Mouse (Mus musculus) mammary gland, adult 2 months (tissue): Measurements from ENCODE around the gene Fam198a. TPM values are rescaled to one million over a fixed set of nuclear protein-coding genes. Genes with fewer than 3 reads are reported as not detected.

Experiments used
- polyA plus RNA-seq: library from polyadenylated mRNA; depleted of rRNA; stranded (reverse); fragments of >200 nt; gene quantifications from 2 replicates; pipeline ENCODE4 v1.2.3, GENCODE M21; 2012; ENCODE audit warnings: low replicate concordance; rRNA removed

Gene Fam198a
- 2.4 and 3.1 TPM in 2 replicates for polyA plus RNA-seq

DNA sequence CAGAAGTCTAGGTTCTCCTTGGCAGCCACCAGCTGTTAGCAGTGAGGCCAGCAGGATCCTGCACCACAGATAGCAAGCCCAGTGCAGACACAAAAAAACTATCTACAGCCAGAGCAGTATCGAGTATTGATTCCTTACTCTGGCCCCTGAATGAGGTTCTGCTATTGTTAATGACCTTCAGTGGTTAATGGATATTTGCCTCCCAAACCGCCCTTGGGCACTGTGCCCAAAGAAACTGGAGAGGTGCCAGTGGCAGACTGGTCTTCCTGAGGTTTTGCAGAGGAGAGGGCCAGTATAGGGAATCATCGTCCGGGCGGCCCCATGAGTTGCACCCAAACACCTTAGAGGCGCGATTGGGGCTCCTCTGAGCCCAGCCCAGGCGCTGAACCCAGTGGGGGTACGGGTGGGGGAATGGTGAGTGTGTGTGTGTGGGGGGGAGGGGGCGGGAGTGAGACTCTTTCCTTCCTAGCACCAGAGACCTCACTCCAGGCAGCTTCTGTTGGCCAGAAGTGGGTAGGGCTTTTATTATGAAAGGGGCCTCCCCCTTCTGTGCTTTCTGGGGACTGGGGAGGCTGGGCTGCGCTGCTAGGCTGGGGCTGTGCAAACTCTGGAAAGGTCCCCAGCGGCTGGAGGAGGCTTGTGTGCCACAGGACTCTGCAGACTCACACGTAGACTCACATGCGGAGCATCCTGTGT is at the start of gene Fam198a:
TSS of gene Fam198a (plus strand) at position 571 of the 696 bp plus-strand sequence.

DNA sequence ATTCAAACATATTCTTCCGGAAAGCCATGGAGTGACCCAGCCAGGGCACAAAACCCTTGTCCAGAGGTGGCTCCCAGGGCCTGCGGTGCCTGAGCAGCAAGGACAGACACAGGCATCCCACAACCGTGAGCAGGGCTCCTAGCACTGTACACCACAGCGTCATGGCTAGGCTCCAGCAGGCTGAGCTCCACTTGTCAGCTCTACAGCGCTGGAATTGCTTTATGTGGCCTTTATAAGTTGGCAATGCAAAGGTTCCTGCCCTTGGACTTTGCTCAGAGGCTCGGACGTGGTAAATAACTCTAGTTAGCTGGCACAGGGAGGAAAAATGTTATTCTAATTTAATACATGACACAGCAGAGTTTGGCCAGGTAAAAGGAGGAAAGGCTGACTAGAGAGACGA is 34.7 kb upstream of the Fam198a start, which contains the start of gene Cyp8b1:
TSS of gene Cyp8b1 (minus strand) at position 204 of the 400 bp plus-strand sequence.

GRCm38 (mm10) chr9:121997010-121997409 is 46.2 kb downstream of the Fam198a start, which contains the start of gene Pomgnt2:
Gene Pomgnt2, minus strand, starts transcription at chr9:121997110.

Other genes starting within 250 kb of the Fam198a start
- gene Sec22c, start 245.5 kb upstream of the Fam198a start, polyA plus RNA-seq: 9.8 and 12.9 TPM in 2 replicates
- 20.8 and 39.2 TPM in 2 replicates for gene Ss18l2, start 240.7 kb upstream of the Fam198a start, polyA plus RNA-seq
- 41.7 and 70.3 TPM in 2 replicates for gene Nktr, start 231.8 kb upstream of the Fam198a start, polyA plus RNA-seq
- 32.2 and 38.5 TPM in 2 replicates for gene Zfp651, start 191.7 kb upstream of the Fam198a start, polyA plus RNA-seq
- gene Klhl40, start 173.4 kb upstream of the Fam198a start, polyA plus RNA-seq: 35.9 TPM in 1 of 2 replicates, not detected in the other
- 0.10 and 78.6 TPM in 2 replicates for gene Hhatl, start 158.5 kb upstream of the Fam198a start, polyA plus RNA-seq
- gene Ccdc13, start 111.5 kb upstream of the Fam198a start, polyA plus RNA-seq: 0.26 and 0.52 TPM in 2 replicates
- 10.6 and 27.1 TPM in 2 replicates for gene Higd1a, start 92.6 kb upstream of the Fam198a start, polyA plus RNA-seq
- gene Ackr2, start 52.6 kb upstream of the Fam198a start, polyA plus RNA-seq: 9.3 and 16.2 TPM in 2 replicates
- 0.57 and 4.3 TPM in 2 replicates for gene Cyp8b1, start 34.7 kb upstream of the Fam198a start, polyA plus RNA-seq
- gene Pomgnt2, start 46.1 kb downstream of the Fam198a start, polyA plus RNA-seq: 18.3 and 18.9 TPM in 2 replicates
- 72.4 and 93.7 TPM in 2 replicates for gene Snrk, start 166.3 kb downstream of the Fam198a start, polyA plus RNA-seq